9 mouse cellular contexts compared by ENCODE assay signal in the genomic region with DNA sequence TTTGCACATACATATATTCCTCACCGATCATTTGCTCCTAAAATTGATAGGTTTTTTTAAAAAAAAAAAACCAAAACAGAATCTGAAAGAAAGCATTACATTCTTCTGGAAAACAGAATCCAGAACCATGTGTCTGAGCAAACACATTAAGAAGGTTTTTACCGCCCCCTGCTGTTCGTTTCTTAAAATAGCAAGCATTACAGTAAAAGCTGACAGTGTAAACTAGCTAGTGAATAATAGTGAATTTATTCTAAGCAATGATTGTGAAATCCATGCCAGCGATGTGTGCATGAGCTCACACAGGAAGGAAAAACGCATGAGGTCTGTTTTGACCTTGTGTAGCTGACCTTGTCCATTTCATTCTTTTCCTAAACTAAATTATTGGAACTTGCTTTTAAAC. TPM values are rescaled to one million over a fixed set of nuclear protein-coding genes. Genes with fewer than 3 reads are reported as not detected.
DNase-seq lines count a peak whose midpoint lies in the region; ATAC-seq and TF ChIP-seq lines count a peak whose summit lies in the region.
"Had no signal": no experiment of that assay in that cellular context is flagged by ENCODE, and none has a peak within 500 bp of the region (broad histone marks: within the 10 kb centered on the region; RNA-seq: fewer than 3 reads in every experiment).

No protein-coding gene starts in this region.

- dilution Hi-C loops in CH12.LX (cut with MboI; ENCODE audit: extremely low pct_ligation_motif_present, extremely low pct_unique_long_range_greater_than_20kb, low sequenced_read_pairs) = no loop called here

- no peak overlapping the region for H3K4me3 ChIP-seq in hindbrain, embryonic 11.5 days (ENCODE audit: low read depth, low read length)
- no peak overlapping the region for H3K4me3 ChIP-seq in hindbrain, embryonic 10.5 days
- no peak overlapping the region for H3K4me3 ChIP-seq in CH12.LX (replicated peaks in 1 of 3; ENCODE audit: low read depth in 2 of 3, low read length in 2 of 3, poor library complexity in 1 of 3)
- H3K4me3 ChIP-seq in midbrain, embryonic 12.5 days = no peak overlapping the region
- H3K4me3 ChIP-seq: limb, embryonic 15.5 days had no signal

- no peak for TF ChIP-seq POLR2A in CH12.LX (IDR thresholded peaks at IDR 0.05; ENCODE audit: low read depth, low read length)
- no peak for TF ChIP-seq POLR2A in brain, embryonic 14.5 days (IDR thresholded peaks at IDR 0.05; ENCODE audit: borderline replicate concordance, extremely low read depth, insufficient read depth, insufficient read length, poor library complexity, severe bottlenecking)

- peak; percentile 96 for TF ChIP-seq RAD21 in CH12.LX (IDR thresholded peaks at IDR 0.05; ENCODE audit: low read depth, low read length)

- peak; percentile 56 to 91 for TF ChIP-seq CTCF in CH12.LX (conservative IDR thresholded peaks at IDR 0.05 in 1 of 2, IDR thresholded peaks at IDR 0.05 in 1 of 2; ENCODE audit: low read depth in 2 of 2, low read length in 2 of 2)
- 0 out of 2 replicates have a peak, but pooled peaks have one; percentile 17 for TF ChIP-seq CTCF in brain, embryonic 14.5 days (IDR thresholded peaks at IDR 0.05; ENCODE audit: borderline replicate concordance, extremely low read depth, insufficient read depth, insufficient read length)

- 0 out of 2 replicates have a peak, but pooled peaks have one; percentile 27 for ATAC-seq in hindbrain, embryonic 11.5 days (ENCODE audit: low FRiP score)
- ATAC-seq in granulocyte monocyte progenitor cell, adult 5-6 weeks (replicated peaks; ENCODE audit: poor library complexity, severe bottlenecking) = peak; percentile 88
- peak; percentile 53; the same call in 1 of the 2 replicates for ATAC-seq in midbrain, embryonic 12.5 days (ENCODE audit: low FRiP score, low read depth)

- H3K79me2 ChIP-seq in CH12.LX (replicated peaks; ENCODE audit: control insufficient read depth, extremely low read depth, insufficient read depth, poor library complexity, severe bottlenecking) = no peaks in the 10 kb centered on the region

- no peaks in the 10 kb centered on the region for H3K9me3 ChIP-seq in hindbrain, embryonic 11.5 days (ENCODE audit: control insufficient read depth, low read length)
- no peaks in the 10 kb centered on the region for H3K9me3 ChIP-seq in hindbrain, embryonic 10.5 days
- H3K9me3 ChIP-seq in CH12.LX (replicated peaks; ENCODE audit: low read length) = no peaks in the 10 kb centered on the region
- no peaks in the 10 kb centered on the region for H3K9me3 ChIP-seq in midbrain, embryonic 12.5 days
- H3K9me3 ChIP-seq: limb, embryonic 15.5 days had no signal

- no peaks in the 10 kb centered on the region for H3K36me3 ChIP-seq in hindbrain, embryonic 11.5 days (ENCODE audit: control insufficient read depth, insufficient read depth, low read length)
- H3K36me3 ChIP-seq in hindbrain, embryonic 10.5 days = no peaks in the 10 kb centered on the region
- H3K36me3 ChIP-seq in CH12.LX (replicated peaks in 1 of 2; ENCODE audit: control insufficient read depth in 1 of 2, insufficient read depth in 1 of 2, low read length in 1 of 2) = no peaks in the 10 kb centered on the region
- no peaks in the 10 kb centered on the region for H3K36me3 ChIP-seq in midbrain, embryonic 12.5 days
- H3K36me3 ChIP-seq: limb, embryonic 15.5 days had no signal

- no peak overlapping the region for H3K4me2 ChIP-seq in hindbrain, embryonic 11.5 days (replicated peaks; ENCODE audit: low read depth, low read length)
- no peak overlapping the region for H3K4me2 ChIP-seq in CH12.LX (ENCODE audit: insufficient read depth, low read depth, poor library complexity, severe bottlenecking)
- no peak overlapping the region for H3K4me2 ChIP-seq in midbrain, embryonic 12.5 days (replicated peaks)
- H3K4me2 ChIP-seq: limb, embryonic 15.5 days had no signal

- H3K4me1 ChIP-seq in hindbrain, embryonic 11.5 days (replicated peaks; ENCODE audit: control insufficient read depth, insufficient read depth, low read length) = no peaks in the 10 kb centered on the region
- no peaks in the 10 kb centered on the region for H3K4me1 ChIP-seq in hindbrain, embryonic 10.5 days (replicated peaks)
- no peaks in the 10 kb centered on the region for H3K4me1 ChIP-seq in CH12.LX (ENCODE audit: control insufficient read depth in 1 of 2, insufficient read depth in 2 of 2)
- H3K4me1 ChIP-seq in midbrain, embryonic 12.5 days = no peaks in the 10 kb centered on the region
- H3K4me1 ChIP-seq: limb, embryonic 15.5 days had no signal

- in situ Hi-C loops in CH12.LX (cut with MboI; ENCODE audit: low pct_ligation_motif_present, low pct_unique_long_range_greater_than_20kb, low sequenced_read_pairs) = loop anchor here (25.0 kb wide), 1 partner anchor 162 kb away; no protein-coding TSS in a partner anchor

- H3K9ac ChIP-seq in hindbrain, embryonic 11.5 days (ENCODE audit: low read depth, low read length) = no peak overlapping the region
- no peak overlapping the region for H3K9ac ChIP-seq in CH12.LX (ENCODE audit: insufficient read depth, low read depth)
- H3K9ac ChIP-seq in midbrain, embryonic 12.5 days (replicated peaks) = no peak overlapping the region
- H3K9ac ChIP-seq: limb, embryonic 15.5 days had no signal

- TF ChIP-seq EP300 in CH12.LX (IDR thresholded peaks at IDR 0.05; ENCODE audit: low read length) = no peak

- WGBS in hindbrain, embryonic 11.5 days = 11% methylated on average over 5 of the region's 5 CpGs
- WGBS in hindbrain, embryonic 10.5 days = 12% methylated on average over 5 of the region's 5 CpGs
- WGBS in midbrain, embryonic 12.5 days = 10% methylated on average over 5 of the region's 5 CpGs

- no peaks in the 10 kb centered on the region for H3K27me3 ChIP-seq in hindbrain, embryonic 11.5 days (ENCODE audit: control insufficient read depth, insufficient read depth, low read length)
- no peaks in the 10 kb centered on the region for H3K27me3 ChIP-seq in hindbrain, embryonic 10.5 days (ENCODE audit: insufficient read depth, poor library complexity, severe bottlenecking)
- no peaks in the 10 kb centered on the region for H3K27me3 ChIP-seq in CH12.LX (replicated peaks)
- no peaks in the 10 kb centered on the region; the same call in 1 of the 2 replicates for H3K27me3 ChIP-seq in midbrain, embryonic 12.5 days
- H3K27me3 ChIP-seq: limb, embryonic 15.5 days had no signal

- DNase-seq in hindbrain, embryonic 11.5 days (ENCODE audit: low spot score) = peak; percentile 86
- no peak for DNase-seq in hindbrain, embryonic 10.5 days (ENCODE audit: low spot score)
- DNase-seq in CH12.LX (ENCODE audit: extremely low read depth) = peak; percentile 80
- peak; percentile 88 for DNase-seq in brain, embryonic 14.5 days (ENCODE audit: low read depth)
- DNase-seq in layer of hippocampus, postnatal 10 days (ENCODE audit: low spot score in 2 of 2) = peak; percentile 59 to 72
- DNase-seq in thymus, postnatal 4 days = peak; percentile 28

- no peak overlapping the region for H3K27ac ChIP-seq in hindbrain, embryonic 11.5 days (ENCODE audit: low read depth, low read length)
- H3K27ac ChIP-seq in hindbrain, embryonic 10.5 days = no peak overlapping the region
- H3K27ac ChIP-seq in CH12.LX (ENCODE audit: insufficient read depth, low read depth) = no peak overlapping the region
- H3K27ac ChIP-seq in midbrain, embryonic 12.5 days (replicated peaks) = no peak overlapping the region
- H3K27ac ChIP-seq: limb, embryonic 15.5 days had no signal

TF ChIP-seq in CH12.LX, 34 proteins besides CTCF, POLR2A, EP300 and RAD21 (continues in another document):
- TF ChIP-seq SMC3 (IDR thresholded peaks at IDR 0.05; ENCODE audit: low read depth, low read length) (peak; percentile 80), USF2 (conservative IDR thresholded peaks at IDR 0.05; ENCODE audit: low read depth, low read length) (no peak), KAT2A (IDR thresholded peaks at IDR 0.05; ENCODE audit: insufficient replicate concordance, low read length) (no peak), MAFK (IDR thresholded peaks at IDR 0.05; ENCODE audit: insufficient replicate concordance, low read length) (no peak), MAX (IDR thresholded peaks at IDR 0.05; ENCODE audit: low read length) (0 out of 2 replicates have a peak, but pooled peaks have one; percentile 43), TCF12 (IDR thresholded peaks at IDR 0.05; ENCODE audit: low read depth, low read length) (no peak), ZNF384 (IDR thresholded peaks at IDR 0.05; ENCODE audit: low read depth, low read length) (no peak), ZMIZ1 (IDR thresholded peaks at IDR 0.05; ENCODE audit: low read depth, low read length) (no peak), USF1 (IDR thresholded peaks at IDR 0.05; ENCODE audit: low read depth, low read length) (no peak), NRF1 (IDR thresholded peaks at IDR 0.05; ENCODE audit: low read depth, low read length) (no peak), E2F4 (IDR thresholded peaks at IDR 0.05; ENCODE audit: insufficient replicate concordance, low read depth, low read length) (no peak), HCFC1 (IDR thresholded peaks at IDR 0.05; ENCODE audit: low read depth, low read length) (no peak), PAX5 (IDR thresholded peaks at IDR 0.05; ENCODE audit: low read length) (no peak)

RNA-seq across cellular contexts. Expression of a gene that starts 27.2 kb away (rescaled TPM):
- polyA plus RNA-seq in hindbrain, embryonic 11.5 days (2014; fragmentation: Nextera tagmentation; extraction: Ambion mirVana) = 40.2 and 48.3 TPM in 2 replicates
- 52.4 and 53.2 TPM in 2 replicates for polyA plus RNA-seq in hindbrain, embryonic 10.5 days (2016; fragmentation: Nextera tagmentation; extraction: Ambion mirVana)
- 4.8 and 7.1 TPM in 2 replicates for total RNA-seq in CH12.LX (2012; rRNA removed)
- total RNA-seq in CH12.LX (2014; rRNA removed) = 0.59 and 0.87 TPM in 2 replicates
- polyA plus RNA-seq in CH12.LX (2012; ENCODE audit: insufficient read length, low read depth) = 2.0 and 2.6 TPM in 2 replicates
- polyA plus RNA-seq in brain, embryonic 14.5 days (2012; rRNA removed) = 12.3 and 16.4 TPM in 2 replicates
- not detected in 2 replicates for total RNA-seq in granulocyte monocyte progenitor cell, adult 5-6 weeks (2014; fragmentation: Nextera tagmentation)
- not detected in 2 replicates for total RNA-seq in granulocyte monocyte progenitor cell, adult 5-6 weeks (2017)
- 1 to 10 TPM; 9.5 to 9.9 TPM for total RNA-seq in layer of hippocampus, postnatal 10 days (2021)
- polyA plus RNA-seq in midbrain, embryonic 12.5 days (2016; fragmentation: Nextera tagmentation; extraction: Ambion mirVana) = 49.9 and 57.9 TPM in 2 replicates

RNA-seq across cellular contexts. Expression of a gene that starts 52.6 kb away (rescaled TPM):
- polyA plus RNA-seq in hindbrain, embryonic 11.5 days (2014; fragmentation: Nextera tagmentation; extraction: Ambion mirVana) = 0.25 and 0.73 TPM in 2 replicates
- polyA plus RNA-seq in hindbrain, embryonic 10.5 days (2016; fragmentation: Nextera tagmentation; extraction: Ambion mirVana) = 0.06 and 0.12 TPM in 2 replicates
- total RNA-seq in CH12.LX (2012; rRNA removed) = 0.08 and 0.21 TPM in 2 replicates
- 0.47 and 0.69 TPM in 2 replicates for total RNA-seq in CH12.LX (2014; rRNA removed)
- 0.20 and 0.56 TPM in 2 replicates for polyA plus RNA-seq in CH12.LX (2012; ENCODE audit: insufficient read length, low read depth)
- polyA plus RNA-seq in brain, embryonic 14.5 days (2012; rRNA removed) = 0.08 and 0.11 TPM in 2 replicates
- total RNA-seq in granulocyte monocyte progenitor cell, adult 5-6 weeks (2014; fragmentation: Nextera tagmentation) = 0.82 and 3.1 TPM in 2 replicates
- 3.3 and 4.7 TPM in 2 replicates for total RNA-seq in granulocyte monocyte progenitor cell, adult 5-6 weeks (2017)
- total RNA-seq in layer of hippocampus, postnatal 10 days (2021) = under 1 TPM; 0.38 to 0.55 TPM
- 0.43 and 0.65 TPM in 2 replicates for polyA plus RNA-seq in midbrain, embryonic 12.5 days (2016; fragmentation: Nextera tagmentation; extraction: Ambion mirVana)

Comparison
In these comparisons a context has a peak if more than half of its experiments do, and no peak if none do; other contexts are left out.
1. ATAC-seq: peak in every context shown above with its lines; median percentile 88 in granulocyte monocyte progenitor cell, adult 5-6 weeks; 53 in midbrain, embryonic 12.5 days; 27 in hindbrain, embryonic 11.5 days.